Mouse (Mus musculus): Measurements from ENCODE around the gene Il18bp. TPM values are rescaled to one million over a fixed set of nuclear protein-coding genes. Genes with fewer than 3 reads are reported as not detected.

Gene Il18bp
- polyA plus RNA-seq, 1 experiment from 2014 or later, result 4.0 TPM

DNA sequence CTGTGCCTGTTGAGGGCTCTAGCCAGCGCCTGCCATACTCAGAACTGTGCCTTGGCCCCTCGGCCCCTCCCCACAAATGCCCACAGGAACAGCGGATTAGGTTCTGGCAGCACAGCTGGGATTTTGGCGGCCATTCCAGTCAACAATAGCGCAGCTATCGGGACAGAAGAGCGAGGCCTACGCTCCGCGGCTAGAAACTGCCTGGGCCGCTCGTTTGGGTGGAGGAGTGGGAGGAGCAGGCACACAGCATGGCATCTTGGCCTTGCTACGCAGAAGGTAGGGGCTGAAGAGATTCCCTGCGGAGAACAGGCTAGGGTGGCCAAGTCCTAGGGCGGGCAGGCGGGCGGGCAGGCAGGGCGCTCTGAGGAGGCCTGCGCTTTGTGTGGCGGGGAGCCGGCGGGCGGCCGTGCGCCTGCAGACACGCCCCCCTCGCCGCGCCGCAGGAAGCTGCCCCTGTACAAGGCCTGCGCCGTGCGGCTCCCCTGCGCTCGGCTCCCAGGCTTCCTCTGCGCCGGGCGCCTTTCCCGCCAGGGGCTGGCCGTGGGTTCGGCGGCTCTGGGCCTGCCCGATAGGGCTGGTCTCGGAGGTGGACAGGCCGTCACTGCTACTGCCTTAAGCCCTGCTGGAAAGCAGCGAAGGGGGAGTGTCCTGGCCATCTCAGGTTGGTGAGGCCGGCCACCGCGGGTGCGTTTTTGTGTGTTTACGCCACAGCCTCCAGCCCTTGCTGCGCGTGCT lies 48.6 kb downstream of the Il18bp start:
- peak overlapping the region; percentile 75 for H3K4me3 ChIP-seq (replicated peaks; ENCODE audit: low read depth, low read length)
- H3K9ac ChIP-seq (replicated peaks; ENCODE audit: low read length), result peak overlapping the region; percentile 96
- peak overlapping the region; percentile 78 for H3K4me2 ChIP-seq (ENCODE audit: low read length)
- H3K4me1 ChIP-seq (ENCODE audit: control insufficient read depth, insufficient read depth, low read length), result peaks cover 23% of the 10 kb centered on the region
- ATAC-seq (ENCODE audit: low FRiP score, low TSS enrichment) (peak; percentile 91), DNase-seq (peak; percentile 91)
- WGBS, result 0% methylated on average over 42 of the region's 53 CpGs
- H3K27ac ChIP-seq (replicated peaks; ENCODE audit: low read depth, low read length), result peak overlapping the region; percentile 100
- H3K36me3 ChIP-seq (ENCODE audit: control insufficient read depth, insufficient read depth, low read length), result no peaks in the 10 kb centered on the region
- H3K9me3 ChIP-seq (ENCODE audit: control insufficient read depth, low read length), result no peaks in the 10 kb centered on the region
- H3K27me3 ChIP-seq (ENCODE audit: control insufficient read depth, insufficient read depth, low read length), result no peaks in the 10 kb centered on the region

DNA sequence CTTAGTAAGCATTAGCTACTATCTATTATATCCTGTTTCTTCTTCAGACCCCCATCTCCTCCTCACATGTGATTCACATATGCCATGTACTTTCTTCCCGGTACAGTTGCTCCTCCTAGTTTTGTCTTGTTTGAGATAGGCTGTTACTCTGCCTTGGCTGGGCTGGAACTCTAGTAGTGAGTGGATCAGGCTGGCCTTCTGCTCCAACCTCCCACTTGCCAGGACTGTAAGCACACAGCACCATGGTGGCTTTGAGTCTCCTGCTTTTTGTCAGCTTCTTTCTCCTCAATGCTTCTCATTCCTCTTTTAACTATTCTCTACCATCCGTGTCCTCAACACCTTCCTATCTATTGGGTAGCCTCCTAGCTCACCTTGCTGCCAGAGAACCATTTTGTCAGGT lies 49.7 kb downstream of the Il18bp start:
- Histone ChIP-seq H3K4me3 (replicated peaks; ENCODE audit: low read depth, low read length) (no peak overlapping the region; the same call in 1 of the 2 replicates), H3K4me1 (ENCODE audit: control insufficient read depth, insufficient read depth, low read length) (peaks cover 21% of the 10 kb centered on the region), H3K27ac (replicated peaks; ENCODE audit: low read depth, low read length) (peak overlapping the region; percentile 100), H3K4me2 (ENCODE audit: low read length) (peak overlapping the region; percentile 78), H3K9me3 (ENCODE audit: control insufficient read depth, low read length) (no peaks in the 10 kb centered on the region), H3K9ac (replicated peaks; ENCODE audit: low read length) (peak overlapping the region; percentile 96), H3K36me3 (ENCODE audit: control insufficient read depth, insufficient read depth, low read length) (no peaks in the 10 kb centered on the region), H3K27me3 (ENCODE audit: control insufficient read depth, insufficient read depth, low read length) (no peaks in the 10 kb centered on the region)
- 65% methylated on average over 2 of the region's 2 CpGs for WGBS
- DNase-seq (no peak), ATAC-seq (ENCODE audit: low FRiP score, low TSS enrichment) (no peak)

DNA sequence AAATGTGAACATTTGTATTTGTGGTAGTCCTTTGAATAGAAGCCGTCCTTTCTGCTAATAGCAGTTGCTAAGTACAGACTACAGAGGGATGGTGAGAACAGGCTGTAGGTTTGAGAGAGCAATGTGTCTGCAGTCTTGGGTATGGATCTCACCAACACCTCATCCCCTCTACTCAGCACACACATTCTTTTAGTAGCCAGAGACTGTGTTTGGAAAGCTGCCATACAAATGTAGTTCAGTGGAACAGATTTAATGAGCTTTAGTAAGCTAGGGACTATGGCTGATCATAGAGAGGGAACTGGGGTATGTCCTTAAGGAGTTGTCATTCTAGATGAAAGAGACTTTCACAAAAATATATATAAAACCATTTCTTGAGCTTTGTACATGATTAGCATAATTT lies 51.2 kb downstream of the Il18bp start:
- no peak overlapping the region for H3K4me3 ChIP-seq (replicated peaks; ENCODE audit: low read depth, low read length)
- ATAC-seq (ENCODE audit: low FRiP score, low TSS enrichment) (no peak), DNase-seq (peak; percentile 6)
- no peak overlapping the region for H3K9ac ChIP-seq (replicated peaks; ENCODE audit: low read length)
- H3K27me3 ChIP-seq (ENCODE audit: control insufficient read depth, insufficient read depth, low read length), result no peaks in the 10 kb centered on the region
- WGBS, result 93% methylated on average over 1 of the region's 1 CpGs
- H3K4me1 ChIP-seq (ENCODE audit: control insufficient read depth, insufficient read depth, low read length), result peaks cover 18% of the 10 kb centered on the region
- no peak overlapping the region for H3K4me2 ChIP-seq (ENCODE audit: low read length)
- no peaks in the 10 kb centered on the region for H3K36me3 ChIP-seq (ENCODE audit: control insufficient read depth, insufficient read depth, low read length)
- H3K9me3 ChIP-seq (ENCODE audit: control insufficient read depth, low read length), result no peaks in the 10 kb centered on the region
- no peak overlapping the region for H3K27ac ChIP-seq (replicated peaks; ENCODE audit: low read depth, low read length)

DNA sequence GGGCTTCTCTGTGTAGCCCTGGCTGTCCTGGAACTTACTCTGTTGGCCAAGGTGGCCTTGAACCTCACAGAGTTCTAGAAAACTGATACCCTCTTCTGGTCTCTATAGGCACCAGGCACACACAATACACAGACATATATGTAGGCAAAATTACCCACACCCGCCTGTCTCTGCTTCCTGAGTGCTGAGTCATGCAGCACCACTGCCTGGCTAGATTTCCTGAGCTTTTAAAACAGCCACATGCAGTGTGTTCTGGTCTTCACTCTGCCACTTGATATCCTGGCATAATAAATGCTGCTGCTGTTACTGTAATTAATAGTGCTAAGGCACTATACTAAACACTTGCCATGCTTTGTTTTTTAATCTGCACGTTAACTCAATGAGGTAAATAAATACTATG lies 52.9 kb downstream of the Il18bp start:
- no peaks in the 10 kb centered on the region for H3K27me3 ChIP-seq (ENCODE audit: control insufficient read depth, insufficient read depth, low read length)
- no peaks in the 10 kb centered on the region for H3K36me3 ChIP-seq (ENCODE audit: control insufficient read depth, insufficient read depth, low read length)
- ATAC-seq (ENCODE audit: low FRiP score, low TSS enrichment) (no peak), DNase-seq (no peak)
- no peak overlapping the region for H3K27ac ChIP-seq (replicated peaks; ENCODE audit: low read depth, low read length)
- H3K9me3 ChIP-seq (ENCODE audit: control insufficient read depth, low read length), result no peaks in the 10 kb centered on the region
- no peak overlapping the region for H3K9ac ChIP-seq (replicated peaks; ENCODE audit: low read length)
- no peak overlapping the region for H3K4me3 ChIP-seq (replicated peaks; ENCODE audit: low read depth, low read length)
- peaks cover 7% of the 10 kb centered on the region for H3K4me1 ChIP-seq (ENCODE audit: control insufficient read depth, insufficient read depth, low read length)
- WGBS, result 89% methylated on average over 2 of the region's 2 CpGs
- no peak overlapping the region for H3K4me2 ChIP-seq (ENCODE audit: low read length)

Other genes with a start within 250 kb of the Il18bp start
- gene Phox2a, start 200.4 kb downstream of the Il18bp start, polyA plus RNA-seq (2014; fragmentation: Nextera tagmentation; extraction: Ambion mirVana), result 0.84 and 1.00 TPM in 2 replicates
- 8.9 and 9.7 TPM in 2 replicates for gene Inppl1, start 180.5 kb downstream of the Il18bp start, polyA plus RNA-seq (2014; fragmentation: Nextera tagmentation; extraction: Ambion mirVana)
- 2.5 TPM in 1 of 2 replicates, not detected in the other for gene Folr2, start 161.5 kb downstream of the Il18bp start, polyA plus RNA-seq (2014; fragmentation: Nextera tagmentation; extraction: Ambion mirVana)
- gene Anapc15, start 155.0 kb downstream of the Il18bp start, polyA plus RNA-seq (2014; fragmentation: Nextera tagmentation; extraction: Ambion mirVana), result 77.1 and 81.6 TPM in 2 replicates
- gene Folr1, start 147.9 kb downstream of the Il18bp start, polyA plus RNA-seq (2014; fragmentation: Nextera tagmentation; extraction: Ambion mirVana), result 6.7 and 7.9 TPM in 2 replicates
- 139 and 150 TPM in 2 replicates for gene Lamtor1, start 112.8 kb downstream of the Il18bp start, polyA plus RNA-seq (2014; fragmentation: Nextera tagmentation; extraction: Ambion mirVana)
- gene Tomt, start 112.3 kb downstream of the Il18bp start, polyA plus RNA-seq (2014; fragmentation: Nextera tagmentation; extraction: Ambion mirVana), result 0.27 and 0.33 TPM in 2 replicates
- gene Lrrc51, start 84.8 kb downstream of the Il18bp start, polyA plus RNA-seq (2014; fragmentation: Nextera tagmentation; extraction: Ambion mirVana), result 7.4 and 10.7 TPM in 2 replicates
- gene Numa1, start 84.6 kb downstream of the Il18bp start, polyA plus RNA-seq (2014; fragmentation: Nextera tagmentation; extraction: Ambion mirVana), result 50.1 and 73.6 TPM in 2 replicates
- gene Rnf121, start 46.8 kb upstream of the Il18bp start, polyA plus RNA-seq (2014; fragmentation: Nextera tagmentation; extraction: Ambion mirVana), result 30.7 and 31.1 TPM in 2 replicates
- gene Xndc1, start 46.8 kb upstream of the Il18bp start, polyA plus RNA-seq (2014; fragmentation: Nextera tagmentation; extraction: Ambion mirVana), result 21.0 and 24.3 TPM in 2 replicates
- gene Xntrpc, start 47.0 kb upstream of the Il18bp start, polyA plus RNA-seq (2014; fragmentation: Nextera tagmentation; extraction: Ambion mirVana), result 1.3 and 1.5 TPM in 2 replicates
- 0.16 TPM in 1 of 2 replicates, not detected in the other for gene Trpc2, start 64.4 kb upstream of the Il18bp start, polyA plus RNA-seq (2014; fragmentation: Nextera tagmentation; extraction: Ambion mirVana)
- 0.39 TPM in 1 of 2 replicates, not detected in the other for gene Art1, start 83.1 kb upstream of the Il18bp start, polyA plus RNA-seq (2014; fragmentation: Nextera tagmentation; extraction: Ambion mirVana)
- 0.19 and 0.24 TPM in 2 replicates for gene Art5, start 90.8 kb upstream of the Il18bp start, polyA plus RNA-seq (2014; fragmentation: Nextera tagmentation; extraction: Ambion mirVana)
- gene Chrna10, start 98.1 kb upstream of the Il18bp start, polyA plus RNA-seq (2014; fragmentation: Nextera tagmentation; extraction: Ambion mirVana), result not detected in 2 replicates
- gene Nup98, start 191.5 kb upstream of the Il18bp start, polyA plus RNA-seq (2014; fragmentation: Nextera tagmentation; extraction: Ambion mirVana), result 22.2 and 28.5 TPM in 2 replicates
- 47.9 and 55.8 TPM in 2 replicates for gene Pgap2, start 191.5 kb upstream of the Il18bp start, polyA plus RNA-seq (2014; fragmentation: Nextera tagmentation; extraction: Ambion mirVana)
- gene Rhog, start 237.4 kb upstream of the Il18bp start, polyA plus RNA-seq (2014; fragmentation: Nextera tagmentation; extraction: Ambion mirVana), result 9.7 and 15.7 TPM in 2 replicates
- 9.5 and 11.3 TPM in 2 replicates for gene Stim1, start 249.1 kb upstream of the Il18bp start, polyA plus RNA-seq (2014; fragmentation: Nextera tagmentation; extraction: Ambion mirVana)

Measured in midbrain, embryonic 14.5 days (tissue).